Mouse (Mus musculus) hindbrain, embryonic 13.5 days (tissue): ENCODE measurements around the gene Sec1. TPM values are rescaled to one million over a fixed set of nuclear protein-coding genes. Genes with fewer than 3 reads are reported as not detected.

Experiments used
- ATAC-seq: fragments of 200-750 bp; cut with Nextera tagmentation; 2 replicates; pipeline ENCODE4 v1.8.0; 2017; ENCODE audit warnings: moderate TSS enrichment; ENCODE audit not compliant: low FRiP score
- H3K27ac ChIP-seq: fragments of 300-500 bp; sonication (generic); 2 replicates; pipeline ENCODE4 v1.5.1; 2015; ENCODE audit warnings: inconsistent platforms, mild to moderate bottlenecking, moderate library complexity
- H3K27me3 ChIP-seq: fragments of 300-500 bp; sonication (generic); 2 replicates; pipeline ENCODE4 v1.6.1; 2015; ENCODE audit warnings: mild to moderate bottlenecking, inconsistent platforms
- H3K36me3 ChIP-seq: fragments of 300-500 bp; sonication (generic); 2 replicates; pipeline ENCODE4 v1.6.1; 2015; ENCODE audit warnings: mild to moderate bottlenecking, inconsistent platforms
- H3K4me1 ChIP-seq: fragments of 300-500 bp; sonication (generic); replicated peaks from 2 replicates; pipeline ENCODE4 v1.6.1; 2015; ENCODE audit warnings: inconsistent platforms
- H3K4me2 ChIP-seq: fragments of 300-500 bp; sonication (generic); 2 replicates; pipeline ENCODE4 v1.6.1; 2015; ENCODE audit warnings: inconsistent platforms, mild to moderate bottlenecking, moderate library complexity
- H3K4me3 ChIP-seq: fragments of 300-500 bp; sonication (generic); 2 replicates; pipeline ENCODE4 v1.5.1; 2015; ENCODE audit warnings: mild to moderate bottlenecking, inconsistent platforms
- H3K9ac ChIP-seq: fragments of 300-500 bp; sonication (generic); 2 replicates; pipeline ENCODE4 v1.6.1; 2015; ENCODE audit warnings: mild to moderate bottlenecking, inconsistent platforms
- H3K9me3 ChIP-seq: fragments of 300-500 bp; sonication (generic); 2 replicates; pipeline ENCODE4 v1.6.1; 2016; ENCODE audit warnings: inconsistent platforms
- WGBS: fragments of 180-500 bp; shearing (Covaris S2); methylation state at CpG from one replicate; pipeline ENCODE4 v1.1.7; 2015; 5-methylcytosine and 5-hydroxymethylcytosine counted together
- polyA plus RNA-seq: library from polyadenylated mRNA; unstranded; fragments of >200 nt; fragmentation: Nextera tagmentation; extraction: Ambion mirVana; gene quantifications from 2 replicates; pipeline ENCODE4 v1.2.1, GENCODE M21; 2015

The Sec1 gene
- polyA plus RNA-seq, 1 experiment from 2014 or later, result 0.86 TPM

- 1% methylated on average over 96 of the region's 105 CpGs for WGBS
- Histone ChIP-seq H3K4me1 (peaks cover 20% of the 10 kb centered on the region), H3K27ac (peak overlapping the region; percentile 94), H3K9me3 (no peaks in the 10 kb centered on the region), H3K27me3 (peaks cover 51% of the 10 kb centered on the region), H3K4me3 (peak overlapping the region; percentile 55), H3K9ac (peak overlapping the region; percentile 89), H3K36me3 (no peaks in the 10 kb centered on the region), H3K4me2 (peak overlapping the region; percentile 90)
- ATAC-seq, result peak; percentile 87
Observed at GRCm38 (mm10) chr7:45628364-45629294, 65.6 kb downstream of the Sec1 start.

Other genes with a start within 250 kb of the Sec1 start
- 7,019 and 7,066 TPM in 2 replicates for gene Ftl1, start 234.5 kb downstream of the Sec1 start, polyA plus RNA-seq
- 253 and 271 TPM in 2 replicates for gene Bax, start 227.5 kb downstream of the Sec1 start, polyA plus RNA-seq
- 0.13 and 0.22 TPM in 2 replicates for gene Tulp2, start 212.5 kb downstream of the Sec1 start, polyA plus RNA-seq
- not detected in 2 replicates for gene Gm45808, start 207.6 kb downstream of the Sec1 start, polyA plus RNA-seq
- 3.4 and 4.2 TPM in 2 replicates for gene Dhdh, start 205.6 kb downstream of the Sec1 start, polyA plus RNA-seq
- gene Nucb1, start 184.0 kb downstream of the Sec1 start, polyA plus RNA-seq, result 120 and 121 TPM in 2 replicates
- 13.9 and 14.3 TPM in 2 replicates for gene Ppp1r15a, start 168.1 kb downstream of the Sec1 start, polyA plus RNA-seq
- gene Plekha4, start 168.1 kb downstream of the Sec1 start, polyA plus RNA-seq, result 2.4 and 4.3 TPM in 2 replicates
- gene Hsd17b14, start 139.5 kb downstream of the Sec1 start, polyA plus RNA-seq, result 0.25 and 0.45 TPM in 2 replicates
- gene Bcat2, start 124.2 kb downstream of the Sec1 start, polyA plus RNA-seq, result 19.8 and 20.8 TPM in 2 replicates
- not detected in 2 replicates for gene Fgf21, start 78.9 kb downstream of the Sec1 start, polyA plus RNA-seq
- gene Fut1, start 77.1 kb downstream of the Sec1 start, polyA plus RNA-seq, result 0.06 TPM in 1 of 2 replicates, not detected in the other
- gene Izumo1, start 72.6 kb downstream of the Sec1 start, polyA plus RNA-seq, result 0.18 TPM in 1 of 2 replicates, not detected in the other
- 12.0 and 12.7 TPM in 2 replicates for gene Rasip1, start 66.9 kb downstream of the Sec1 start, polyA plus RNA-seq
- gene Mamstr, start 54.4 kb downstream of the Sec1 start, polyA plus RNA-seq, result 3.4 and 4.0 TPM in 2 replicates
- gene Fut2, start 28.0 kb downstream of the Sec1 start, polyA plus RNA-seq, result 0.09 and 0.38 TPM in 2 replicates
- gene Ntn5, start 10.4 kb downstream of the Sec1 start, polyA plus RNA-seq, result 2.3 and 2.6 TPM in 2 replicates
- 38.5 and 41.6 TPM in 2 replicates for gene Car11, start 5.4 kb upstream of the Sec1 start, polyA plus RNA-seq
- gene Dbp, start 10.7 kb upstream of the Sec1 start, polyA plus RNA-seq, result 2.9 and 3.6 TPM in 2 replicates
- gene Rpl18, start 21.1 kb upstream of the Sec1 start, polyA plus RNA-seq, result 626 and 633 TPM in 2 replicates
- 24.1 and 25.0 TPM in 2 replicates for gene Sphk2, start 23.6 kb upstream of the Sec1 start, polyA plus RNA-seq
- gene Fam83e, start 26.8 kb upstream of the Sec1 start, polyA plus RNA-seq, result 0.48 and 0.83 TPM in 2 replicates
- not detected in 2 replicates for gene Spaca4, start 31.4 kb upstream of the Sec1 start, polyA plus RNA-seq
- 21.1 and 22.8 TPM in 2 replicates for gene Lmtk3, start 89.3 kb upstream of the Sec1 start, polyA plus RNA-seq
- 5.2 and 5.3 TPM in 2 replicates for gene Sult2b1, start 90.3 kb upstream of the Sec1 start, polyA plus RNA-seq
- gene Cyth2, start 120.2 kb upstream of the Sec1 start, polyA plus RNA-seq, result 327 and 333 TPM in 2 replicates
- 0.50 and 0.81 TPM in 2 replicates for gene Kcnj14, start 130.4 kb upstream of the Sec1 start, polyA plus RNA-seq
- gene Grwd1, start 136.5 kb upstream of the Sec1 start, polyA plus RNA-seq, result 37.5 and 40.3 TPM in 2 replicates
- gene Kdelr1, start 178.4 kb upstream of the Sec1 start, polyA plus RNA-seq, result 40.6 and 45.7 TPM in 2 replicates
- gene Grin2d, start 184.0 kb upstream of the Sec1 start, polyA plus RNA-seq, result 1.5 and 1.6 TPM in 2 replicates
- 0.17 and 0.36 TPM in 2 replicates for gene Syngr4, start 202.3 kb upstream of the Sec1 start, polyA plus RNA-seq
- gene Tmem143, start 202.5 kb upstream of the Sec1 start, polyA plus RNA-seq, result 6.2 and 6.6 TPM in 2 replicates
- 33.7 and 45.9 TPM in 2 replicates for gene Emp3, start 227.0 kb upstream of the Sec1 start, polyA plus RNA-seq
- 4.9 and 7.6 TPM in 2 replicates for gene Ccdc114, start 229.7 kb upstream of the Sec1 start, polyA plus RNA-seq